Mouse (Mus musculus): ENCODE results near the gene Crygc. TPM values are rescaled to one million over a fixed set of nuclear protein-coding genes. Genes with fewer than 3 reads are reported as not detected.
A peak's percentile ranks its signal among the peaks of the same experiment; 100 is the strongest.

The Crygc gene
- polyA plus RNA-seq (2015; fragmentation: Nextera tagmentation; extraction: Ambion mirVana) = not detected in 2 replicates

- Histone ChIP-seq H3K4me2 (replicated peaks; ENCODE audit: low read depth) (no peak within 1 kb of the TSS), H3K4me3 (ENCODE audit: low read depth, low read length) (no peak within 1 kb of the TSS), H3K27me3 (replicated peaks; ENCODE audit: control insufficient read depth, insufficient read depth, low read length) (no peaks in the 10 kb centered on the region), H3K4me1 (replicated peaks; ENCODE audit: control insufficient read depth, insufficient read depth, low read length) (no peaks in the 10 kb centered on the region), H3K36me3 (ENCODE audit: control insufficient read depth, insufficient read depth) (no peaks in the 10 kb centered on the region), H3K27ac (ENCODE audit: low read depth, low read length) (no peak within 1 kb of the TSS), H3K9ac (ENCODE audit: low read depth, low read length) (no peak within 1 kb of the TSS), H3K9me3 (ENCODE audit: control insufficient read depth) (no peaks in the 10 kb centered on the region)
- TF ChIP-seq CTCF (IDR thresholded peaks at IDR 0.05; ENCODE audit: low read depth) = no peak
- no peak for ATAC-seq
- 65% methylated on average over 6 of the region's 6 CpGs for WGBS
Observed at GRCm38 (mm10) chr1:65073589-65073988, at the start of gene Crygc. Crygc (minus strand) TSS chr1:65073689.

DNA sequence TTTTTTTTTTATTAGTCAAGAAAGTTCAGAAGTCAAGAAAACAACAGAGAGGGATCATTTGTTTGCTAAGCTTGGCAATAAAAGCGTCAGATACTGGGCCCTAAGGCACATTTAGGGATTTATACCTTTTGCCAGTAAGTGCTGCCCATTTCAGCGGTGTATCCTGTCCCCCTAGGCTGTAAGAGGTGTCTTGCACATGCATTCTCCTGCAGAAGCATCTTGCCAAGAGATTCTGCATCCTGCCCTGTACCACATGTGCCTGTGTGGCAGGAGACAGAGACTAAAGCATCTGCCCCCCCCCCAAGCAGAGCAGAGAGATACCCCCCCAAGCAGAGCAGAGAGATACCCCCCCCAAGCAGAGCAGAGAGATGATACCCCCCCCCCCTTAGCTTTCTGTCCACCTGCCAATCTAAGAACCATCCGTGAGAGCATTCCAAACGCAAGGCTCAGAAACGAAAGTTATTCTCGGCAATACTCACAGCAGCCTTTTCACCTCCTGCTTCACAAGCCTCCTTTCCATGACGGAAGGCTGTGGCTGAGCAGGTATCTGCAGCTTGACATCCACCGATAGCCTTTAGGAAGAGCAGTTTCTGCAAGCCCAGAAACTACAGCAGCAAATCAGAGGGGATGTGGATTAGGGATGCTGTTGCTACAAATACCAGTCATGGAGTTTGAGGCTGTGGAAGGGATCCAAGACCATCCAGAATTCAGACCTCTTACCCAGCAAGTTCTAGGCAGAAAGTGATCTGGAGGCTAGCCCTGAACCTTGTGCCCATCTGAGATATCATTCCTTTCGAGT, 49.3 kb upstream of the Crygc start, which contains the start of gene D630023F18Rik:
TSS of gene D630023F18Rik (minus strand) at position 641 of the 799 bp plus-strand sequence.
- Histone ChIP-seq H3K4me2 (replicated peaks; ENCODE audit: low read depth) (peak within 1 kb of the TSS; percentile 43), H3K36me3 (ENCODE audit: control insufficient read depth, insufficient read depth) (no peaks in the 10 kb centered on the region), H3K9ac (ENCODE audit: low read depth, low read length) (no peak within 1 kb of the TSS), H3K4me1 (replicated peaks; ENCODE audit: control insufficient read depth, insufficient read depth, low read length) (no peaks in the 10 kb centered on the region), H3K9me3 (ENCODE audit: control insufficient read depth) (no peaks in the 10 kb centered on the region), H3K27me3 (replicated peaks; ENCODE audit: control insufficient read depth, insufficient read depth, low read length) (no peaks in the 10 kb centered on the region), H3K27ac (ENCODE audit: low read depth, low read length) (no peak within 1 kb of the TSS), H3K4me3 (ENCODE audit: low read depth, low read length) (no peak within 1 kb of the TSS)
- WGBS = 20% methylated on average over 9 of the region's 9 CpGs
- TF ChIP-seq CTCF (IDR thresholded peaks at IDR 0.05; ENCODE audit: low read depth) = no peak
- ATAC-seq = no peak

GRCm38 (mm10) chr1:65119438-65119837, 45.9 kb upstream of the Crygc start, which contains the start of gene Gm28845:
Gm28845 (minus strand) TSS chr1:65119558.
- no peaks in the 10 kb centered on the region for H3K27me3 ChIP-seq (replicated peaks; ENCODE audit: control insufficient read depth, insufficient read depth, low read length)

DNA sequence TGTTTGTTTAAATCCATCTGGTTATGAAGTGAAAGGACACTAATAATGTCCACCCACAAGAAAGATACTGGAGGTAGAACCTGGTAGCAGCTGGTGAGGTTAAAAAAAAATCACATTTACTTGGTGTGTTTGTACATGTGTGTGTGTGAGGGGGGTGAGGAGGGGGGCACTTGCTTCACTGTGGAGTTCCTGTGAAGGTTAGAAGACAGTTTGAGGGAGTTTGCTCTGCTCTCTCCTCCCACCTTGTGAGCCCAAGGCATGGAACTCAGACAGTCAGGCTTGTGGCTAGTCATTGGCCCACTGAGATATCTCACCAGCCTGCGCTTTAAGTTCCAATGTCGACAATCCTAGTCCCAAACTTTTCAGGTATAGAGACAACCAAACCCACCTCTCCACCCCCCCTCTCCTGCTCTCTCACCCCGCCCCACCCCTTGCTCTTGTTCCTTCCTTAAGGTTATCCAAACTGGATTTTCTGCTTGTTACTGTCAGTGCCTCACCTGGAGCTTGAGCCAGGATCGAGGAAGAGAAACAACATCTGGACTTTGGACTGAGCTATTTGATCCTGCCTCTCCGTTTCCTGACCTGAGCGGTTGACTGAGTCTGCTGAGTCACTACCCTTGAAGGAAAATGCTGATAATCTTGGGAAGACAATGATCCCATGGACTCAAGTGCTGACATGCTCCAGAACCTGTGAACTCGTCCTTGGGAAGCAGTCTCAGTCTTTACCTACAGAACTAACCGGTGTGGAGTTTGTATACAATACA, 44.8 kb upstream of the Crygc start:
- no peak for TF ChIP-seq CTCF (IDR thresholded peaks at IDR 0.05; ENCODE audit: low read depth)
- 25% methylated on average over 8 of the region's 8 CpGs for WGBS
- Histone ChIP-seq H3K4me2 (replicated peaks; ENCODE audit: low read depth) (no peak overlapping the region), H3K9me3 (ENCODE audit: control insufficient read depth) (no peaks in the 10 kb centered on the region), H3K4me3 (ENCODE audit: low read depth, low read length) (no peak overlapping the region), H3K27me3 (replicated peaks; ENCODE audit: control insufficient read depth, insufficient read depth, low read length) (no peaks in the 10 kb centered on the region), H3K27ac (ENCODE audit: low read depth, low read length) (peak overlapping the region; percentile 94), H3K36me3 (ENCODE audit: control insufficient read depth, insufficient read depth) (no peaks in the 10 kb centered on the region), H3K9ac (ENCODE audit: low read depth, low read length) (no peak overlapping the region), H3K4me1 (replicated peaks; ENCODE audit: control insufficient read depth, insufficient read depth, low read length) (no peaks in the 10 kb centered on the region)
- ATAC-seq = peak; percentile 97

More at GRCm38 (mm10) chr1:65119438-65119837, 45.9 kb upstream of the Crygc start, which contains the start of gene Gm28845:
- no peak for ATAC-seq
- no peak within 1 kb of the TSS for H3K4me3 ChIP-seq (ENCODE audit: low read depth, low read length)
- no peak for TF ChIP-seq CTCF (IDR thresholded peaks at IDR 0.05; ENCODE audit: low read depth)
- WGBS = 89% methylated on average over 1 of the region's 1 CpGs
- H3K4me1 ChIP-seq (replicated peaks; ENCODE audit: control insufficient read depth, insufficient read depth, low read length) = no peaks in the 10 kb centered on the region
- no peaks in the 10 kb centered on the region for H3K36me3 ChIP-seq (ENCODE audit: control insufficient read depth, insufficient read depth)
- H3K9ac ChIP-seq (ENCODE audit: low read depth, low read length) = no peak within 1 kb of the TSS
- H3K9me3 ChIP-seq (ENCODE audit: control insufficient read depth) = no peaks in the 10 kb centered on the region
- H3K4me2 ChIP-seq (replicated peaks; ENCODE audit: low read depth) = no peak within 1 kb of the TSS
- H3K27ac ChIP-seq (ENCODE audit: low read depth, low read length) = peak within 1 kb of the TSS; percentile 94

- Histone ChIP-seq H3K4me2 (replicated peaks; ENCODE audit: low read depth) (no peak overlapping the region), H3K27ac (ENCODE audit: low read depth, low read length) (peak overlapping the region; percentile 64), H3K36me3 (ENCODE audit: control insufficient read depth, insufficient read depth) (no peaks in the 10 kb centered on the region), H3K9ac (ENCODE audit: low read depth, low read length) (no peak overlapping the region), H3K4me3 (ENCODE audit: low read depth, low read length) (no peak overlapping the region), H3K4me1 (replicated peaks; ENCODE audit: control insufficient read depth, insufficient read depth, low read length) (no peaks in the 10 kb centered on the region), H3K27me3 (replicated peaks; ENCODE audit: control insufficient read depth, insufficient read depth, low read length) (no peaks in the 10 kb centered on the region), H3K9me3 (ENCODE audit: control insufficient read depth) (no peaks in the 10 kb centered on the region)
- ATAC-seq = peak; percentile 49; the same call in 1 of the 2 replicates
- WGBS = 86% methylated on average over 5 of the region's 5 CpGs
- TF ChIP-seq CTCF (IDR thresholded peaks at IDR 0.05; ENCODE audit: low read depth) = no peak
Observed at GRCm38 (mm10) chr1:65113536-65114172, 40.2 kb upstream of the Crygc start.

DNA sequence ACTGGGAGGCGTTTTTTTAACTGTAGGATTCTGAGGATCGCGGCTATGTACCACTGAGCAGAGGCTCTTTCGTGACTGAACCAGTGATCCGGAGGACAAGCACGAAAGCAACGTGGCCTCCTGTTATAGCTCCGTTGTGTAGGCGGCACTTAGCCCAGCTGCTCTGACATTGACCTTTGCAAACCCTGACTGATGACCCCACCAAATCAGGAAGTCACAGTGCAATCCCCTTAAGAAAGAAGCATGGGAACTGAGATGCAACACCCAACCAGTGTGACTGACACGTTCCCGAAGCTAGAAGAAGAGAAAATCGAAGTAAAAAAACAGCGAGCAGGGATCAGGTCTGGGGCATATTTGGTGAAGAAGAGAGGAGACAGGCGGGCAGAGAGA, 39.3 kb upstream of the Crygc start:
- H3K4me3 ChIP-seq (ENCODE audit: low read depth, low read length) = no peak overlapping the region
- no peaks in the 10 kb centered on the region for H3K4me1 ChIP-seq (replicated peaks; ENCODE audit: control insufficient read depth, insufficient read depth, low read length)
- TF ChIP-seq CTCF (IDR thresholded peaks at IDR 0.05; ENCODE audit: low read depth) = no peak
- ATAC-seq = no peak
- WGBS = 51% methylated on average over 14 of the region's 14 CpGs
- H3K27me3 ChIP-seq (replicated peaks; ENCODE audit: control insufficient read depth, insufficient read depth, low read length) = no peaks in the 10 kb centered on the region
- no peaks in the 10 kb centered on the region for H3K9me3 ChIP-seq (ENCODE audit: control insufficient read depth)
- peak overlapping the region; percentile 37; the same call in 1 of the 2 replicates for H3K4me2 ChIP-seq (replicated peaks; ENCODE audit: low read depth)
- H3K36me3 ChIP-seq (ENCODE audit: control insufficient read depth, insufficient read depth) = no peaks in the 10 kb centered on the region
- H3K9ac ChIP-seq (ENCODE audit: low read depth, low read length) = no peak overlapping the region
- H3K27ac ChIP-seq (ENCODE audit: low read depth, low read length) = peak overlapping the region; percentile 37

Measured in intestine, postnatal 0 days (tissue).